Mouse (Mus musculus): ENCODE measurements around the gene Lrrc26. TPM values are rescaled to one million over a fixed set of nuclear protein-coding genes. Genes with fewer than 3 reads are reported as not detected.

The Lrrc26 gene
- polyA plus RNA-seq, 2 experiments = not detected

DNA sequence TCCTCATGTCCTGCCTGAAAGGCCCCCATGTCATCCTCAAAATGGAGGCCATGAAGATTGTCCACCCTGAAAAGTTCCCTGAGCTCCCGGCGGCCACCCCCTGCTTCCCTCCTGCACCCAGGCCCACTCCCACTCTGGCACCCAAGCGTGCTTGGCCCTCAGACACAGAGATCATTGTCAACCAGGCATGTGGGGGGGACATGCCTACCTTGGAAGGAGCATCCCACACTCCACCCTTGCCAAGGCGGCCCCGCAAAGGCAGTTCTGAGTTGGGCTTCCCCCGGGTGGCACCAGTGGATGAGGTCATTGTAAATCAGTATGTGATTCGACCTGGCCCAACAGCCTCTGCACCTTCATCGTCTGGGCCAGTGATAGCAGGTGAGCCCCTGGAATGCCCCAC, 46.4 kb upstream of the Lrrc26 start:
- DNase-seq (ENCODE audit: low read depth in 3 of 3, low spot score in 3 of 3) = no peak
- peaks cover 22% of the 10 kb centered on the region for H3K27me3 ChIP-seq (ENCODE audit: control insufficient read depth, insufficient read depth, low read length)
- H3K36me3 ChIP-seq (replicated peaks; ENCODE audit: control insufficient read depth, insufficient read depth, low read depth) = no peaks in the 10 kb centered on the region
- no peak overlapping the region for H3K27ac ChIP-seq
- ATAC-seq (ENCODE audit: insufficient read depth) = no peak
- no peak for TF ChIP-seq EP300 (IDR thresholded peaks at IDR 0.05; ENCODE audit: low read depth)
- TF ChIP-seq CTCF (IDR thresholded peaks at IDR 0.05; ENCODE audit: low read depth) = no peak
- no peak overlapping the region for H3K4me2 ChIP-seq (ENCODE audit: low read depth)
- H3K4me1 ChIP-seq (replicated peaks; ENCODE audit: control insufficient read depth in 2 of 2, insufficient read depth in 2 of 2, low read length in 1 of 2) = peaks cover 4 to 12% of the 10 kb centered on the region in 2 experiments
- H3K4me3 ChIP-seq (ENCODE audit: insufficient read depth in 1 of 2, low read depth in 2 of 2, low read length in 2 of 2) = no peak overlapping the region
- H3K9ac ChIP-seq (replicated peaks) = no peak overlapping the region
- 67% methylated on average over 8 of the region's 8 CpGs for WGBS (ENCODE audit: insufficient replicate concordance)
- no peaks in the 10 kb centered on the region for H3K9me3 ChIP-seq (ENCODE audit: control insufficient read depth, low read length)

DNA sequence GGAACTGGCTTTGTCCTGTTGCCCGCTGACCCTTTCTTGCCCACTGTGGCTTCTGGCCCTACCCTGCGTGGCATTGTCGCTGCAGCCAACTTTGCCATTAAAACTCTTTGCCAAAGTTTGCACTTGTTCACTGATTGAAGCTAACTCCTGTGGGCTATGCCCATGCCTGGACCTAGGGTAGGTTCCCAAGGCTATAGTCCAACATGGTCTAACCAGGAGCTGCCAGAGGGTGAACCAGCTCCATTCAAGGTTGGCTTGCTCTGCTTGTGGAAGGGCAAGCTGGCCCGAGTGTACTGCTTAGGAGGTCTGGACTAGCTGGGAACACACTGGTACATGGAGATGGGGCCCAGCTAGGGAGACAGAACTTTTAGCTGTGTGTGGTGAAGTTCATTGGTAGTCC, 45.6 kb upstream of the Lrrc26 start:
- WGBS (ENCODE audit: insufficient replicate concordance) = 79% methylated on average over 4 of the region's 4 CpGs
- Histone ChIP-seq H3K9me3 (ENCODE audit: control insufficient read depth, low read length) (no peaks in the 10 kb centered on the region), H3K27ac (no peak overlapping the region), H3K4me1 (replicated peaks; ENCODE audit: control insufficient read depth in 2 of 2, insufficient read depth in 2 of 2, low read length in 1 of 2) (peaks cover 4 to 12% of the 10 kb centered on the region in 2 experiments), H3K4me2 (ENCODE audit: low read depth) (no peak overlapping the region), H3K36me3 (replicated peaks; ENCODE audit: control insufficient read depth, insufficient read depth, low read depth) (no peaks in the 10 kb centered on the region; the same call in 1 of the 2 replicates), H3K27me3 (ENCODE audit: control insufficient read depth, insufficient read depth, low read length) (peaks cover 22% of the 10 kb centered on the region), H3K4me3 (ENCODE audit: insufficient read depth in 1 of 2, low read depth in 2 of 2, low read length in 2 of 2) (no peak overlapping the region), H3K9ac (replicated peaks) (no peak overlapping the region)
- no peak for ATAC-seq (ENCODE audit: insufficient read depth)
- DNase-seq (ENCODE audit: low read depth in 3 of 3, low spot score in 3 of 3) = no peak
- TF ChIP-seq CTCF (IDR thresholded peaks at IDR 0.05; ENCODE audit: low read depth) = no peak

DNA sequence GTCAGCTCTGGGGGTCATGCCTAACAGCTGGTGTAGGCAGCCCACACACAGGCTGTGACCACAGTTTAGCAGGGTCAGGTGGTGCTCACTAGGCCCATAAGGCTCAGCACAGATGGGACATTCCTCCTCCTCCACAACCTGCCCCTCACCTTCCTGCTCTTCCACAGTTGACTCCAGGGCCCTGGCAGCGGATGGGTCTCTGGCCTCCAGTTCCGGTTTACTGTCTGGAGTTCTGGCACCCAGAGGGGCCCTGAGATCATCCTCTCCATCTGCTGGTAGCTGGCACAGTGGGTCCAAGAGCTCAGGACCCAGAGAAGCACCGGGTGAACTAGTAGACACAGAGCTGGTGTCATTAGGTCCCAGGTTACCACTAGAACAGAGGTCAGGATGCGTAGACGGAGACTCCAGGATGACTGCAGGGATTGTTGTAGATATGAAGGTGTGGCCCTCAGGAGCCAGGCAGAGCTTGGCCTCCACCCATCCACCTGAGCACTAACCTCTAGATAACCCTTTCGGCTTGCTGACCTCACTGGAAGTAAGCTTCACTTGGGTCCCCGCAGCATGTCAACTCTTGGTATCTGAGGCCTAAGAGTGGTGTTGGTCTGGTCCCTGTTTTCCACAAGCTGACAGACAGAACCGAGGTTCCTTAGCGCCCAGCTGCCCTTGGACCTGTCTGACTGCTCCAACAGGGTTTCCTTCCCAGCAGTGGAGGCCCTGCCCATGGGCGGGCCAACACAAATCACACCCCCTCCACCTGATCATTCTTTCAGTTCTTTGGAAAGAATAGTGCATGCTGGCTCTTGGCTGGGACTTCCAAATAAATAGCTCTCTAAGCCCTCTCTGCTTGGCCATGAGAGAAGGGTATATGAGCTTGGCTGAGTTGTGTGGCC, 43.3 kb upstream of the Lrrc26 start, which contains the start of gene AL732309.1:
Gene AL732309.1, minus strand, starts transcription at position 681 of the 890 bp plus-strand sequence.
- H3K27me3 ChIP-seq (ENCODE audit: control insufficient read depth, insufficient read depth, low read length) = peaks cover 17% of the 10 kb centered on the region
- H3K36me3 ChIP-seq (replicated peaks; ENCODE audit: control insufficient read depth, insufficient read depth, low read depth) = peaks cover 4% of the 10 kb centered on the region; the same call in 1 of the 2 replicates
- no peak for TF ChIP-seq CTCF (IDR thresholded peaks at IDR 0.05; ENCODE audit: low read depth)
- TF ChIP-seq EP300 (IDR thresholded peaks at IDR 0.05; ENCODE audit: low read depth) = no peak
- H3K4me3 ChIP-seq (ENCODE audit: insufficient read depth in 1 of 2, low read depth in 2 of 2, low read length in 2 of 2) = no peak within 1 kb of the TSS
- DNase-seq (ENCODE audit: low read depth in 3 of 3, low spot score in 3 of 3) = no peak
- no peak within 1 kb of the TSS for H3K27ac ChIP-seq
- no peak within 1 kb of the TSS for H3K4me2 ChIP-seq (ENCODE audit: low read depth)
- no peak for ATAC-seq (ENCODE audit: insufficient read depth)
- peaks cover 3% of the 10 kb centered on the region in 2 experiments; a peak in 3 of 4 replicates for H3K4me1 ChIP-seq (replicated peaks; ENCODE audit: control insufficient read depth in 2 of 2, insufficient read depth in 2 of 2, low read length in 1 of 2)
- no peak within 1 kb of the TSS for H3K9ac ChIP-seq (replicated peaks)
- no peaks in the 10 kb centered on the region for H3K9me3 ChIP-seq (ENCODE audit: control insufficient read depth, low read length)
- 83% methylated on average over 10 of the region's 10 CpGs for WGBS (ENCODE audit: insufficient replicate concordance)

DNA sequence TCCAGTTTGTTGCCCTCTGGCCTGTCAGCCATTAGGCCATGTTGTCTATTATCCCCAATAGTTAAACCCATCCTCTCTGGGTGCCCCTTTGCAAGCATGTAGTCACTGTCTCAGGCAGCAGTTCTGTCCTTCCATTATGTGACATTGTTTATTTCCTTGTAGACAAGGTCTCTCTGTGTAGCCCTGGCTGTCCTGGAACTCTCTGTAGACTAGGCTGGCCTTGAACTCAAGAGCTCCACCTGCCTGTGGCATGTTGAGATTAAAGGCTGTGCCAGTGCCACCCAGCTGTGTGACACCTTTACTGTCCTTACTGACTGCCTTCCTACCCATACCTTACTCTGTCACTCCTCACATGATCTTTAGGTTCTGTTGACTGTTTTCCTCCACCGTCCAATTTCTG, 37.4 kb upstream of the Lrrc26 start:
- DNase-seq (ENCODE audit: low read depth in 3 of 3, low spot score in 3 of 3) = no peak
- Histone ChIP-seq H3K4me1 (replicated peaks; ENCODE audit: control insufficient read depth in 2 of 2, insufficient read depth in 2 of 2, low read length in 1 of 2) (peaks cover 6 to 10% of the 10 kb centered on the region in 2 experiments), H3K27ac (no peak overlapping the region), H3K9ac (replicated peaks) (no peak overlapping the region), H3K4me3 (ENCODE audit: insufficient read depth in 1 of 2, low read depth in 2 of 2, low read length in 2 of 2) (no peak overlapping the region), H3K9me3 (ENCODE audit: control insufficient read depth, low read length) (no peaks in the 10 kb centered on the region), H3K4me2 (ENCODE audit: low read depth) (no peak overlapping the region), H3K27me3 (ENCODE audit: control insufficient read depth, insufficient read depth, low read length) (no peaks in the 10 kb centered on the region), H3K36me3 (replicated peaks; ENCODE audit: control insufficient read depth, insufficient read depth, low read depth) (peaks cover 4% of the 10 kb centered on the region; the same call in 1 of the 2 replicates)
- WGBS (ENCODE audit: insufficient replicate concordance) = 64% methylated on average over 1 of the region's 1 CpGs
- no peak for ATAC-seq (ENCODE audit: insufficient read depth)
- TF ChIP-seq EP300 (IDR thresholded peaks at IDR 0.05; ENCODE audit: low read depth) (no peak), CTCF (IDR thresholded peaks at IDR 0.05; ENCODE audit: low read depth) (peak; percentile 71)

DNA sequence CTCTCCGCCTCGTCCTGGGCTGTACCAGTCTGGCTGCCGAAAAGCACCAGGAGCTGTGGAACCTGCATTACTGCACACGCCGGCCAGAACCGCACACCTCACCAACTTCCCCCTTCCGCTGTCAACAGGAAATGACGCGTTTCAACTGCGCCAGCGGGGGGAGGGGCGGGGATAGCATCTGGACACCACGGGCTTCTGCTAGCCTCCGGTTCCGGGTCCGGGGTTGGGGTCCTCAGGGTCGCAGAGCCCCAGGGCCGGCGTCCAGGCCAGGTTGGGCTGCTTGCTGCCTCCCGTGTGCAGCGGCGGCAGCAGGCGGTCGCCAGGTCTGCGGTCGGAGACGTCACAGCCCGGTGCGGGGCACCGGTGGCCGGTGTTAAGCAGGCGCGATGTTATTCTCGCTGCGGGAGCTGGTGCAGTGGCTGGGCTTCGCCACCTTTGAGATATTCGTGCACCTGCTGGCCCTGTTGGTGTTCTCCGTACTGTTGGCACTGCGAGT, 34.4 kb upstream of the Lrrc26 start, which contains the start of gene Tmem203:
Gene Tmem203, plus strand, starts transcription at position 156 of the 496 bp plus-strand sequence.
- Histone ChIP-seq H3K4me2 (ENCODE audit: low read depth) (peak within 1 kb of the TSS; percentile 87), H3K4me1 (replicated peaks; ENCODE audit: control insufficient read depth in 2 of 2, insufficient read depth in 2 of 2, low read length in 1 of 2) (peaks cover 6 to 10% of the 10 kb centered on the region in 2 experiments), H3K4me3 (ENCODE audit: insufficient read depth in 1 of 2, low read depth in 2 of 2, low read length in 2 of 2) (peak within 1 kb of the TSS; percentile 81 to 92), H3K9ac (replicated peaks) (peak within 1 kb of the TSS; percentile 82), H3K27me3 (ENCODE audit: control insufficient read depth, insufficient read depth, low read length) (no peaks in the 10 kb centered on the region), H3K36me3 (replicated peaks; ENCODE audit: control insufficient read depth, insufficient read depth, low read depth) (no peaks in the 10 kb centered on the region; the same call in 1 of the 2 replicates), H3K9me3 (ENCODE audit: control insufficient read depth, low read length) (no peaks in the 10 kb centered on the region), H3K27ac (peak within 1 kb of the TSS; percentile 36)
- TF ChIP-seq EP300 (IDR thresholded peaks at IDR 0.05; ENCODE audit: low read depth) (peak; percentile 55), CTCF (IDR thresholded peaks at IDR 0.05; ENCODE audit: low read depth) (no peak)
- ATAC-seq (ENCODE audit: insufficient read depth) (peak; percentile 83), DNase-seq (ENCODE audit: low read depth in 3 of 3, low spot score in 3 of 3) (peak; percentile 83 to 88 (median 85))
- under 1% methylated on average over 39 of the region's 39 CpGs for WGBS (ENCODE audit: insufficient replicate concordance)
